Mouse (Mus musculus) E14TG2a.4 (cell line): Measurements from ENCODE around the gene Eed.

Experiments
- CTCF ChIP-seq: conservative IDR thresholded peaks from 2 replicates; pipeline ENCODE4 v1.5.1; 2014; ENCODE audit warnings: low read length
- NANOG ChIP-seq: IDR thresholded peaks from 2 replicates; pipeline ENCODE4 v1.6.1; 2014; ENCODE audit warnings: borderline replicate concordance, low read length, mixed read lengths
- POU5F1 ChIP-seq: IDR thresholded peaks from 2 replicates; pipeline ENCODE4 v1.6.1; 2014; ENCODE audit warnings: low read length, borderline replicate concordance

GRCm38 (mm10) chr7:89976796-89977195 lies 4.0 kb downstream of the Eed start:
- TF ChIP-seq CTCF, result no peak
- no peak for TF ChIP-seq POU5F1
- TF ChIP-seq NANOG, result no peak
